Mouse (Mus musculus) liver, adult (tissue): ENCODE data around the gene Olfr594.
"Not testable (repeated sequence)": the region's sequence is repeated elsewhere in the genome, so short reads cannot be mapped to it uniquely, and the experiment has no call there.

ENCODE experiments used
- GATA4 ChIP-seq: IDR thresholded peaks from 2 replicates; pipeline ENCODE4 v1.6.1; 2014; ENCODE audit warnings: mild to moderate bottlenecking, low read length; ENCODE audit not compliant: insufficient replicate concordance

The Olfr594 gene

DNA sequence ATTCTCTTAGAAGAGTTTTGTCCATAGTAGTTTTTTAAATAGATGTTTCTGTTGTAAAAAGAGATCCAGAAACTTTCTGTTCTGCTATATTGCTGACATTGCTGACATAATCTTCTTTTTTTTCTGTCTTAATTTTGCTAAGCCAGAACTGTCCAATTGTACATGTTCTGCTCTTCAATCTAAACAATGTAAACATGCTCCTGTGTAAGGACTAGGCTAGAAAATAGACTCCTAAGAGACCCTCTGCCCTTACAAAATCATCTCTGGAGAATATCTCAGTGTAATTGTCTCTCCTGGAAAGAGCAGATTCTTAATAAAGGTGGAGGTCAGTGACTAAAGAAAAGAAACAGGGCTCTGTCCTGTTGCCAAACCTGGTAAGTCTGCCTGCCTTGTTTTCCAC, at the start of gene Olfr594:
Gene Olfr594 (plus strand): TSS at position 301 of the 400 bp plus-strand sequence.
- TF ChIP-seq GATA4: no peak

DNA sequence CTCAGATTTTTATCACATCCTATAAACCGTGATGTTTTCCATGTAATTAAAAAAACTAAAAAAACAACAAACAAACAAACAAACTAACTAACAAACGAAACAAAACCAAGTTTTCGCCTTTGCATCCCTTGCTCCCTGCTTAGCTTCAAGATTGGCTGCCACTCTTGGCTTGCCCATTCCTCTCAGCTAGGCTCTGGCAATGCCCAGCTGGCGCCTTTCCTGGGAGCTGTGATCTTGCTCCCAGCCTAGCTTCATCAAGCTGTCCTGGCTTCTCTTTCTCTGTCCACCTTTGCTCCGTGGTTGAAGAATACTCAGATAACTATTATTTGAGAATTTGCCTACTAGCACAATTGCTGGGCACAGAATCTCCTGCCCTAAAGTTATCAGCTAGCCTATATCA, 47.1 kb upstream of the Olfr594 start:
- TF ChIP-seq GATA4: no peak

DNA sequence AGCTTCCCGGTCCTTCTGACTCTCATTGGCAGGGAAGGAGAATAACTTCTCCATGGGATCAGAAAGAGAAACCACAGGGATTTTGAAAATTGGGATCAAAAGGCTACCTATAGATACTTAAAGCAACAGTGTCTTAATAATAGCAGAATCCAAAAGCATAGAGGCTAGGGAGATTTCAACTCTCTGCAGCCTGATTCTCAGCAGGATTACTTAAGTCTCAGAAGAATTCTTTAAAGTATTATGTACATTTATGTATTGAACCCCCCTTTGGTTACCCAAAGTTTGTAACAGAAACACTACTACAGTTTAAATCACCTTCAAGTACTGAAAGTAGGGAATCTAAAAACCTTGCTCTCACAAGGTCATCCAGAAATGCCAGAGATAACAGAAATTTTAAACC, 38.6 kb upstream of the Olfr594 start, which contains the start of gene Olfr591:
Gene Olfr591 (minus strand): TSS at position 101 of the 400 bp plus-strand sequence.
- TF ChIP-seq GATA4: no peak

DNA sequence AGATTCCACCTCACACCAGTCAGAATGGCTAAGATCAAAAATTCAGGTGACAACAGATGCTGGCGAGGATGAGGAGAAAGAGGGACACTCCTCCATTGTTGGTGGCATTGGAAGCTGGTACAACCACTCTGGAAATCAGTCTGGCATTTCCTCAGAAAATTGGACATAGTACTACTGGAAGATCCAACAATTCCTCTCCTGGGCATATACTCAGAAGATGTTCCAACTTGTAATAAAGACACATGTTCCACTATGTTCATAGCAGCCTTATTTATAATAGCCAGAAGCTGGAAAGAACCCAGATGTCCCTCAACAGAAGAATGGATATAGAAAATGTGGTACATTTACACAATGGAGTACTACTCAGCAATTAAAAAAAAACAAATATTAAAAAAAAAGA, 32.3 kb upstream of the Olfr594 start, which contains the start of gene Olfr592:
Gene Olfr592 (plus strand): TSS at position 301 of the 400 bp plus-strand sequence.
- TF ChIP-seq GATA4: not testable (repeated sequence)

DNA sequence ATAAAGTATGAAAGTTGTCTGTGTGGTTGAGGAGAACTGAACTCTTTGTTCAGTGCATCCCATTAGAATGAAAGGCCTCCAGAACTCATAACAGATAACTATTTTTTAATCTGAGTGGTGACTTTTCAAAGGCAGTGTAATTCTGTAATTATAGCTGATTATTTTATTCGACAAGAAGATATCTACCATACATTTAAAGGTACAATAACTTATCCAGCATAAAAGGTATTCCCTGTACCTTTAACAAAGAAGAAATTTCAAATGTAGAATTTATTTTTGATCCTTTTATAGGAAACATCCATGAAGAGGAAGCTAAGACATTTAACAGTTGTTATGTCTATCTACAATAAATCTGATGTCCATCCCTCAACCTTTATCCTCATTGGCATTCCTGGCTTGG, 5.2 kb upstream of the Olfr594 start, which contains the start of gene Olfr593:
Gene Olfr593 (plus strand): TSS at position 301 of the 400 bp plus-strand sequence.
- no peak for TF ChIP-seq GATA4

DNA sequence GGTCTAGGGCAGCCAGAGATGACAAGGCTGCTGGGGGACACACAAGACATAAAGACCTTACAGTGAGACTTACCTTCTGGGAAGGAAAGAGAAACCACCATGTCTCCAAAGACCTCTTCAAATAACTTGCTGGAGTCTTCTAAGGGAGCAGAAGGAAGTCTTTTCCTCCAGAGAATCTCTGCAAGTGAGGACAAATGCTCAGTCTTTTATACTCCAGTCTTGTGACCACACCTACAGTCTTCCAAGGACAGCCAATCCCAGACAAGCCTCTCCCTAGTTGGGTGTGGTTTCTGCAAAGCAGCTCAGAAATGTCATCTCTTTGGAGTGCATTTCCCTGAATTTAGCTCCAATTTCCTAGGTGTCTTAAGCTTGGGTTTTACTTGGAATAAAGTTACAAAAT, 35.6 kb downstream of the Olfr594 start, which contains the start of gene Usp17ld:
Gene Usp17ld (minus strand): TSS at position 101 of the 400 bp plus-strand sequence.
- not testable (repeated sequence) for TF ChIP-seq GATA4
